Mouse (Mus musculus) MEL (cell line): Measurements from ENCODE around the gene Def8.
A peak's percentile ranks its signal among the peaks of the same experiment; 100 is the strongest.

Experiments
- CTCF ChIP-seq, 3 experiments: IDR thresholded peaks in 2 of 3; conservative IDR thresholded peaks in 1 of 3; 2 replicates each; pipeline ENCODE4 v1.5.1; 2011 to 2012; ENCODE audit warnings: low read length in 3 of 3, low read depth in 2 of 3, mild to moderate bottlenecking in 2 of 3, improper control_type of control experiment in 1 of 3, inconsistent platforms in 1 of 3, mixed read lengths in 1 of 3, moderate library complexity in 1 of 3; ENCODE audit not compliant: control insufficient read depth in 1 of 3, insufficient read depth in 1 of 3, poor library complexity in 1 of 3, severe bottlenecking in 1 of 3
- EP300 ChIP-seq, 2 experiments: IDR thresholded peaks; 2 replicates each; pipeline ENCODE4 v1.6.1; 2011; ENCODE audit warnings: improper control_type of control experiment in 2 of 2, low read length in 2 of 2, low read depth in 1 of 2, mild to moderate bottlenecking in 1 of 2
- HCFC1 ChIP-seq: IDR thresholded peaks from 2 replicates; pipeline ENCODE4 v1.6.1; 2012; ENCODE audit warnings: low read depth, mild to moderate bottlenecking, inconsistent platforms, low read length, improper control_type of control experiment, moderate library complexity
- MAX ChIP-seq: IDR thresholded peaks from 2 replicates; pipeline ENCODE4 v1.6.1; 2011; ENCODE audit warnings: low read length, improper control_type of control experiment
- MAZ ChIP-seq: IDR thresholded peaks from 2 replicates; pipeline ENCODE4 v1.6.1; 2012; ENCODE audit warnings: low read depth, mild to moderate bottlenecking, inconsistent platforms, low read length, improper control_type of control experiment
- NRF1 ChIP-seq: IDR thresholded peaks from 2 replicates; pipeline ENCODE4 v1.6.1; 2014; ENCODE audit warnings: low read depth, mild to moderate bottlenecking, inconsistent platforms, low read length, improper control_type of control experiment, moderate library complexity; ENCODE audit not compliant: poor library complexity, insufficient read depth, severe bottlenecking
- POLR2A ChIP-seq, 2 experiments: IDR thresholded peaks; 2 replicates each; pipeline ENCODE4 v1.6.1; 2011 to 2012; ENCODE audit warnings: low read length in 2 of 2, mild to moderate bottlenecking in 2 of 2, control low read depth in 1 of 2, improper control_type of control experiment in 1 of 2, low read depth in 1 of 2, moderate library complexity in 1 of 2; ENCODE audit not compliant: control insufficient read depth in 1 of 2, insufficient read depth in 1 of 2, poor library complexity in 1 of 2
- RCOR1 ChIP-seq: IDR thresholded peaks from 2 replicates; pipeline ENCODE4 v1.6.1; 2012; ENCODE audit warnings: low read depth, mild to moderate bottlenecking, inconsistent platforms, low read length, improper control_type of control experiment
- USF2 ChIP-seq, 2 experiments: IDR thresholded peaks; 2 replicates each; pipeline ENCODE4 v1.6.1; 2011 to 2012; ENCODE audit warnings: improper control_type of control experiment in 2 of 2, low read length in 2 of 2, borderline replicate concordance in 1 of 2, inconsistent platforms in 1 of 2, low read depth in 1 of 2, mild to moderate bottlenecking in 1 of 2; ENCODE audit not compliant: insufficient read depth in 1 of 2
- ZKSCAN1 ChIP-seq: IDR thresholded peaks from 2 replicates; pipeline ENCODE4 v1.6.1; 2012; ENCODE audit warnings: low read depth, mild to moderate bottlenecking, inconsistent platforms, low read length, improper control_type of control experiment, moderate library complexity
- ZNF384 ChIP-seq: IDR thresholded peaks from 2 replicates; pipeline ENCODE4 v1.6.1; 2012; ENCODE audit warnings: low read depth, mild to moderate bottlenecking, inconsistent platforms, low read length, improper control_type of control experiment

- TF ChIP-seq ZNF384 (peak; percentile 87), MAZ (no peak), CTCF (IDR thresholded peaks at IDR 0.05 in 2 of 3, conservative IDR thresholded peaks at IDR 0.05 in 1 of 3; ENCODE audit: control insufficient read depth in 1 of 3, insufficient read depth in 1 of 3, low read depth in 2 of 3, low read length in 3 of 3, poor library complexity in 1 of 3, severe bottlenecking in 1 of 3) (no peak), NRF1 (no peak), HCFC1 (no peak), USF2 (IDR thresholded peaks at IDR 0.05; ENCODE audit: borderline replicate concordance in 1 of 2, insufficient read depth in 1 of 2, low read depth in 1 of 2, low read length in 2 of 2) (no peak), EP300 (IDR thresholded peaks at IDR 0.05; ENCODE audit: low read depth in 1 of 2, low read length in 2 of 2) (no peak), POLR2A (IDR thresholded peaks at IDR 0.05; ENCODE audit: control insufficient read depth in 1 of 2, insufficient read depth in 1 of 2, low read depth in 1 of 2, low read length in 2 of 2, poor library complexity in 1 of 2) (no peak), MAX (no peak), ZKSCAN1 (no peak), RCOR1 (no peak)
Measured at GRCm38 (mm10) chr8:123419711-123420110, 3.6 kb upstream of the Def8 start.
